Mouse (Mus musculus): ENCODE data around the gene Bcl2a1d. TPM values are rescaled to one million over a fixed set of nuclear protein-coding genes. Genes with fewer than 3 reads are reported as not detected.
"Not testable (repeated sequence)": the region's sequence is repeated elsewhere in the genome, so short reads cannot be mapped to it uniquely, and the experiment has no call there.

Bcl2a1d gene
- polyA plus RNA-seq, 1 experiment from 2014 or later: 0.28 TPM

- H3K4me2 ChIP-seq; H3K9ac ChIP-seq (replicated peaks); H3K36me3 ChIP-seq; H3K9me3 ChIP-seq; H3K4me3 ChIP-seq (replicated peaks); H3K27me3 ChIP-seq; H3K27ac ChIP-seq; H3K4me1 ChIP-seq (replicated peaks); ATAC-seq (ENCODE audit: insufficient number of reproducible peaks, insufficient read depth, low FRiP score, low TSS enrichment, low read depth): not testable (repeated sequence)
- 60% methylated on average over 1 of the region's 2 CpGs for WGBS
Measured at GRCm38 (mm10) chr9:88698746-88699145, 33.0 kb downstream of the Bcl2a1d start.

GRCm38 (mm10) chr9:88691307-88691706 is 40.4 kb downstream of the Bcl2a1d start:
- ATAC-seq (ENCODE audit: insufficient number of reproducible peaks, insufficient read depth, low FRiP score, low TSS enrichment, low read depth); H3K4me1 ChIP-seq (replicated peaks); H3K36me3 ChIP-seq; H3K27me3 ChIP-seq; H3K4me3 ChIP-seq (replicated peaks); H3K9ac ChIP-seq (replicated peaks); H3K4me2 ChIP-seq; H3K9me3 ChIP-seq; H3K27ac ChIP-seq: not testable (repeated sequence)
- 85% methylated on average over 2 of the region's 2 CpGs for WGBS

- H3K4me2 ChIP-seq; H3K9me3 ChIP-seq; ATAC-seq (ENCODE audit: insufficient number of reproducible peaks, insufficient read depth, low FRiP score, low TSS enrichment, low read depth); H3K9ac ChIP-seq (replicated peaks); H3K4me3 ChIP-seq (replicated peaks); H3K27me3 ChIP-seq; H3K27ac ChIP-seq; H3K4me1 ChIP-seq (replicated peaks); H3K36me3 ChIP-seq: not testable (repeated sequence)
- WGBS: 88% methylated on average over 3 of the region's 3 CpGs
Measured at GRCm38 (mm10) chr9:88689451-88689850, 42.3 kb downstream of the Bcl2a1d start.

- ATAC-seq (ENCODE audit: insufficient number of reproducible peaks, insufficient read depth, low FRiP score, low TSS enrichment, low read depth): not testable (repeated sequence)
- WGBS: 100% methylated on average over 1 of the region's 1 CpGs
Measured at GRCm38 (mm10) chr9:88686719-88687118, 45.0 kb downstream of the Bcl2a1d start.

More at GRCm38 (mm10) chr9:88686719-88687118, 45.0 kb downstream of the Bcl2a1d start:
- not testable (repeated sequence) for H3K4me1 ChIP-seq (replicated peaks); H3K4me2 ChIP-seq; H3K27me3 ChIP-seq; H3K9ac ChIP-seq (replicated peaks); H3K4me3 ChIP-seq (replicated peaks); H3K27ac ChIP-seq; H3K36me3 ChIP-seq; H3K9me3 ChIP-seq

Other genes with a start within 250 kb of the Bcl2a1d start
- gene Syncrip, start 249.3 kb downstream of the Bcl2a1d start, polyA plus RNA-seq (2016; fragmentation: Nextera tagmentation; extraction: Ambion mirVana): 124 and 132 TPM in 2 replicates
- gene Zfp949, start 183.9 kb downstream of the Bcl2a1d start, polyA plus RNA-seq (2016; fragmentation: Nextera tagmentation; extraction: Ambion mirVana): 12.7 and 14.3 TPM in 2 replicates
- 0.20 TPM in 1 of 2 replicates, not detected in the other for gene Trim43a, start 151.0 kb downstream of the Bcl2a1d start, polyA plus RNA-seq (2016; fragmentation: Nextera tagmentation; extraction: Ambion mirVana)
- gene Mthfsl, start 11.6 kb downstream of the Bcl2a1d start, polyA plus RNA-seq (2016; fragmentation: Nextera tagmentation; extraction: Ambion mirVana): 36.6 and 42.9 TPM in 2 replicates
- 0.20 TPM in 1 of 2 replicates, not detected in the other for gene Trim43c, start 107.2 kb upstream of the Bcl2a1d start, polyA plus RNA-seq (2016; fragmentation: Nextera tagmentation; extraction: Ambion mirVana)
- gene Bcl2a1a, start 225.0 kb upstream of the Bcl2a1d start, polyA plus RNA-seq (2016; fragmentation: Nextera tagmentation; extraction: Ambion mirVana): not detected in 2 replicates

All from limb, embryonic 12.5 days (tissue).